Mouse (Mus musculus) MEL (cell line): ENCODE results near the gene Lpin1.

Source experiments
- BHLHE40 ChIP-seq: IDR thresholded peaks from 2 replicates; pipeline ENCODE4 v1.6.1; 2012; ENCODE audit warnings: low read depth, mild to moderate bottlenecking, inconsistent platforms, low read length, improper control_type of control experiment, borderline replicate concordance
- CTCF ChIP-seq, 3 experiments: IDR thresholded peaks in 2 of 3; conservative IDR thresholded peaks in 1 of 3; 2 replicates each; pipeline ENCODE4 v1.5.1; 2011 to 2012; ENCODE audit warnings: low read length in 3 of 3, low read depth in 2 of 3, mild to moderate bottlenecking in 2 of 3, improper control_type of control experiment in 1 of 3, inconsistent platforms in 1 of 3, mixed read lengths in 1 of 3, moderate library complexity in 1 of 3; ENCODE audit not compliant: control insufficient read depth in 1 of 3, insufficient read depth in 1 of 3, poor library complexity in 1 of 3, severe bottlenecking in 1 of 3
- E2F4 ChIP-seq: IDR thresholded peaks from 2 replicates; pipeline ENCODE4 v1.6.1; 2011; ENCODE audit warnings: low read depth, low read length, improper control_type of control experiment, borderline replicate concordance
- MAZ ChIP-seq: IDR thresholded peaks from 2 replicates; pipeline ENCODE4 v1.6.1; 2012; ENCODE audit warnings: low read depth, mild to moderate bottlenecking, inconsistent platforms, low read length, improper control_type of control experiment
- NRF1 ChIP-seq: IDR thresholded peaks from 2 replicates; pipeline ENCODE4 v1.6.1; 2014; ENCODE audit warnings: low read depth, mild to moderate bottlenecking, inconsistent platforms, low read length, improper control_type of control experiment, moderate library complexity; ENCODE audit not compliant: poor library complexity, insufficient read depth, severe bottlenecking
- POLR2A ChIP-seq, 2 experiments: IDR thresholded peaks; 2 replicates each; pipeline ENCODE4 v1.6.1; 2011 to 2012; ENCODE audit warnings: low read length in 2 of 2, mild to moderate bottlenecking in 2 of 2, control low read depth in 1 of 2, improper control_type of control experiment in 1 of 2, low read depth in 1 of 2, moderate library complexity in 1 of 2; ENCODE audit not compliant: control insufficient read depth in 1 of 2, insufficient read depth in 1 of 2, poor library complexity in 1 of 2
- SIN3A ChIP-seq: IDR thresholded peaks from 2 replicates; pipeline ENCODE4 v1.6.1; 2012; ENCODE audit warnings: low read length, improper control_type of control experiment, inconsistent platforms
- ZC3H11A ChIP-seq: IDR thresholded peaks from 2 replicates; pipeline ENCODE4 v1.6.1; 2012; ENCODE audit warnings: low read depth, mild to moderate bottlenecking, inconsistent platforms, low read length, improper control_type of control experiment

GRCm38 (mm10) chr12:16548824-16549375 lies 61.9 kb downstream of the Lpin1 start:
- no peak for TF ChIP-seq E2F4
- TF ChIP-seq POLR2A (IDR thresholded peaks at IDR 0.05; ENCODE audit: control insufficient read depth in 1 of 2, insufficient read depth in 1 of 2, low read depth in 1 of 2, low read length in 2 of 2, poor library complexity in 1 of 2), result no peak
- no peak for TF ChIP-seq CTCF (IDR thresholded peaks at IDR 0.05 in 2 of 3, conservative IDR thresholded peaks at IDR 0.05 in 1 of 3; ENCODE audit: control insufficient read depth in 1 of 3, insufficient read depth in 1 of 3, low read depth in 2 of 3, low read length in 3 of 3, poor library complexity in 1 of 3, severe bottlenecking in 1 of 3)
- TF ChIP-seq BHLHE40, result no peak
- TF ChIP-seq NRF1, result no peak
- TF ChIP-seq MAZ, result no peak
- TF ChIP-seq SIN3A, result no peak
- no peak for TF ChIP-seq ZC3H11A
